Mouse (Mus musculus) layer of hippocampus, adult 18-20 months (tissue): ENCODE results near the gene Mki67. TPM values are rescaled to one million over a fixed set of nuclear protein-coding genes. Genes with fewer than 3 reads are reported as not detected.

ENCODE experiments used
- DNase-seq, 2 experiments: peaks; one replicate each; pipeline ENCODE4 v3.0.0; 2022; ENCODE audit warnings: low spot score in 2 of 2
- total RNA-seq, 2 experiments: library from RNA; stranded (reverse); gene quantifications; 2 replicates each; pipeline ENCODE4 v1.2.3; 2021

The Mki67 gene
- total RNA-seq, 2 experiments from 2014 or later = 0.20 to 0.23 TPM

GRCm38 (mm10) chr7:135673576-135673975, 42.6 kb downstream of the Mki67 start:
- no peak for DNase-seq

- DNase-seq = peak; percentile 27 to 73
Observed at GRCm38 (mm10) chr7:135668852-135669739, 47.1 kb downstream of the Mki67 start.

- DNase-seq = no peak
Observed at GRCm38 (mm10) chr7:135666314-135666713, 49.8 kb downstream of the Mki67 start.

- DNase-seq = no peak
Observed at GRCm38 (mm10) chr7:135664211-135664610, 52.0 kb downstream of the Mki67 start.

GRCm38 (mm10) chr7:135660314-135660713, 55.8 kb downstream of the Mki67 start:
- DNase-seq = no peak

GRCm38 (mm10) chr7:135659314-135659935, 56.7 kb downstream of the Mki67 start:
- DNase-seq = no peak

- no peak for DNase-seq
Observed at GRCm38 (mm10) chr7:135658150-135658549, 58.0 kb downstream of the Mki67 start.

- peak in 1 of 2 experiments; percentile 32 for DNase-seq
Observed at GRCm38 (mm10) chr7:135655113-135655512, 61.0 kb downstream of the Mki67 start.

GRCm38 (mm10) chr7:135654288-135654687, 61.9 kb downstream of the Mki67 start:
- no peak for DNase-seq

GRCm38 (mm10) chr7:135653601-135654000, 62.6 kb downstream of the Mki67 start:
- no peak for DNase-seq

GRCm38 (mm10) chr7:135652781-135653180, 63.4 kb downstream of the Mki67 start:
- DNase-seq = no peak

GRCm38 (mm10) chr7:135651831-135652511, 64.2 kb downstream of the Mki67 start:
- DNase-seq = no peak

GRCm38 (mm10) chr7:135650061-135650460, 66.1 kb downstream of the Mki67 start:
- no peak for DNase-seq

- no peak for DNase-seq
Observed at GRCm38 (mm10) chr7:135649306-135649705, 66.9 kb downstream of the Mki67 start.

GRCm38 (mm10) chr7:135648821-135649220, 67.3 kb downstream of the Mki67 start:
- no peak for DNase-seq

GRCm38 (mm10) chr7:135646976-135647375, 69.2 kb downstream of the Mki67 start:
- no peak for DNase-seq

- no peak for DNase-seq
Observed at GRCm38 (mm10) chr7:135644452-135644851, 71.7 kb downstream of the Mki67 start.

GRCm38 (mm10) chr7:135641698-135642507, 74.3 kb downstream of the Mki67 start:
- peak; percentile 60 to 88 for DNase-seq
